Mouse (Mus musculus): ENCODE measurements around the gene Creg2. TPM values are rescaled to one million over a fixed set of nuclear protein-coding genes. Genes with fewer than 3 reads are reported as not detected.
"Not testable (repeated sequence)": the region's sequence is repeated elsewhere in the genome, so short reads cannot be mapped to it uniquely, and the experiment has no call there.

The Creg2 gene
- polyA plus RNA-seq, 1 experiment from 2014 or later: 2.3 TPM

DNA sequence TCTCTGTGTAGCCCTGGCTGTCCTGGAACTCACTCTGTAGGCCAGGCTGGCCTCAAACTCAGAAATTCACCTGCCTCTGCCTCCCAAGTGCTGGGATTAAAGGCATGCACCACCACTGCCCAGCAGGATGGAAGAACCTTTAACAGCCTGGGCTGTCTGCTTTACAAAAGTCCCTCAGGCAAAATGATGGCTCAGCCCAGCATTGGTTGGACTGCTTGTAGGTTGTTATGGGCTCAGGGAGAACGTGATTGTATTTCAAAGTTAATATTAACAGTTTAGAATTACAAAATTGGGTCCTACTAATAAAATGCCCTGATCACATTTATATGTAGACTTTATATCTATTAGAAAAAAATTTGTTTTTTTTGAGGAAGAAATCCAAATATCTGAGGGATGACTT, 59.7 kb downstream of the Creg2 start:
- H3K9ac ChIP-seq (replicated peaks; ENCODE audit: low read depth, low read length); H3K9me3 ChIP-seq (ENCODE audit: control insufficient read depth, low read length); H3K4me1 ChIP-seq (replicated peaks; ENCODE audit: control insufficient read depth, insufficient read depth, low read length); H3K27ac ChIP-seq (ENCODE audit: low read length); H3K4me2 ChIP-seq (ENCODE audit: low read length); H3K27me3 ChIP-seq (replicated peaks; ENCODE audit: control insufficient read depth, insufficient read depth, low read length); H3K4me3 ChIP-seq (replicated peaks; ENCODE audit: low read length); H3K36me3 ChIP-seq (ENCODE audit: control insufficient read depth, insufficient read depth); ATAC-seq: not testable (repeated sequence)
- WGBS: 84% methylated on average over 1 of the region's 1 CpGs

DNA sequence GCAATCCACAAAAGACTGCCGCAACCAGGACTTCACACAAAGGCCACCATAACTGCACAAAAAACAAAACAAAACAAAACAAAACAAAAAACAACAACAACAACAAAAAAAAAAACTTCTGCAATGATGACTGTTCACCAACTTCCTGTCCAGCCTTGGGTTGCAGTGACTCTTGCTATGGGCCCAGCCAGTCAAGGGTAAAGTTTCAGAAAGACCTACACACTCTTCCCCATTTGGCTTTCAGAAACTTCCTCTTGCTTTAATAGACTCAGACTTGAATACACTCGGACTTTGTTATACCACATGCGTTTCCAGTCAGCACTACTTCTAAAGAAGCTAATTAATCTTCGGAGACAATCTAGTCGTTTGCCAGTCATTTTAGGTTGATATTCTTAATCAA, 61.1 kb downstream of the Creg2 start:
- H3K27ac ChIP-seq (ENCODE audit: low read length): no peak overlapping the region
- ATAC-seq: no peak
- H3K4me1 ChIP-seq (replicated peaks; ENCODE audit: control insufficient read depth, insufficient read depth, low read length): no peaks in the 10 kb centered on the region
- no peak overlapping the region for H3K4me3 ChIP-seq (replicated peaks; ENCODE audit: low read length)
- 66% methylated on average over 5 of the region's 5 CpGs for WGBS
- H3K4me2 ChIP-seq (ENCODE audit: low read length): no peak overlapping the region
- no peaks in the 10 kb centered on the region for H3K27me3 ChIP-seq (replicated peaks; ENCODE audit: control insufficient read depth, insufficient read depth, low read length)
- H3K36me3 ChIP-seq (ENCODE audit: control insufficient read depth, insufficient read depth): no peaks in the 10 kb centered on the region
- H3K9ac ChIP-seq (replicated peaks; ENCODE audit: low read depth, low read length): no peak overlapping the region
- no peaks in the 10 kb centered on the region for H3K9me3 ChIP-seq (ENCODE audit: control insufficient read depth, low read length)

DNA sequence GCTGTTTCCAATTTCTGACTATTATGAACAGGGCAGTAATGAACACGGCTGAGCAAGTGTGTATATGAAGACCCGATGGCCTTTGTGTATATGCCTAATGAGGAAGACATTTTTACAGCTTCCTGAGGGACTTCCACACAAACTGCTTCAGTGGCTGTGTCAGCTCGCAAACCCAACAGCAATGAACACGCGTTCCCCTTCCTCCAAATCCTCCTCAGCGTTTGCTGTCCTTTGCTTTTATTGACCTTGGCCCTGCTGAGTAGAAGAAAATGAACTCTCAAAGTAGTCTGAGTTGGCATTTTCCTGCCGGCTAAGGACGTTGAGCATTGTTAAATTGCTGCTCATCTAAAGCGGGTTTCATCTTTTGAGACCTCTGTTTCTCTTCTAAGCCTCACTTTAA, 65.9 kb downstream of the Creg2 start:
- no peaks in the 10 kb centered on the region for H3K9me3 ChIP-seq (ENCODE audit: control insufficient read depth, low read length)
- H3K4me2 ChIP-seq (ENCODE audit: low read length): no peak overlapping the region
- H3K27me3 ChIP-seq (replicated peaks; ENCODE audit: control insufficient read depth, insufficient read depth, low read length): no peaks in the 10 kb centered on the region
- WGBS: 86% methylated on average over 9 of the region's 9 CpGs
- no peaks in the 10 kb centered on the region for H3K4me1 ChIP-seq (replicated peaks; ENCODE audit: control insufficient read depth, insufficient read depth, low read length)
- no peak overlapping the region for H3K9ac ChIP-seq (replicated peaks; ENCODE audit: low read depth, low read length)
- no peaks in the 10 kb centered on the region for H3K36me3 ChIP-seq (ENCODE audit: control insufficient read depth, insufficient read depth)
- H3K4me3 ChIP-seq (replicated peaks; ENCODE audit: low read length): no peak overlapping the region
- H3K27ac ChIP-seq (ENCODE audit: low read length): no peak overlapping the region
- ATAC-seq: no peak

DNA sequence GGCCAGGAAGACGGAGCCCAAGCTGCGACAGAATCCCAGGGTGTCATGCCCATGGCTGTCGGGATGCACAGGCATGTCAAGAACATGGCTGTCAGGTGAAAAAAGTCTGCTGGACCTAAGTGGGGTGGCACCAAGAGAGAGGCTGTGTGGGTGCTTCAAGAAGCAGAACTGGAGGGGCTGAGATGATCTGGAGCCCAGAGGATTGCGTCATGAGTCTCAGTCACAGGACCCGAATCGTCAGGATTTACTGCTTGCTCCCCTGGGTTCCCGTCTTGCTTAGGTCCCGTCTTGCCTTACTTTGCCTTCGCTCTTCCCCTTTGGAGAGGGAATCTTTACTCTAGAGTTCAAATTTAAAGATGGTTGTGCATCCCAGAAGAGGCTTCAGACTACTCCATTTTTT, 68.1 kb downstream of the Creg2 start:
- Histone ChIP-seq H3K9ac (replicated peaks; ENCODE audit: low read depth, low read length) (no peak overlapping the region), H3K4me3 (replicated peaks; ENCODE audit: low read length) (no peak overlapping the region), H3K4me1 (replicated peaks; ENCODE audit: control insufficient read depth, insufficient read depth, low read length) (no peaks in the 10 kb centered on the region), H3K27me3 (replicated peaks; ENCODE audit: control insufficient read depth, insufficient read depth, low read length) (no peaks in the 10 kb centered on the region), H3K9me3 (ENCODE audit: control insufficient read depth, low read length) (no peaks in the 10 kb centered on the region), H3K36me3 (ENCODE audit: control insufficient read depth, insufficient read depth) (no peaks in the 10 kb centered on the region), H3K4me2 (ENCODE audit: low read length) (no peak overlapping the region), H3K27ac (ENCODE audit: low read length) (no peak overlapping the region)
- 95% methylated on average over 9 of the region's 9 CpGs for WGBS
- no peak for ATAC-seq

DNA sequence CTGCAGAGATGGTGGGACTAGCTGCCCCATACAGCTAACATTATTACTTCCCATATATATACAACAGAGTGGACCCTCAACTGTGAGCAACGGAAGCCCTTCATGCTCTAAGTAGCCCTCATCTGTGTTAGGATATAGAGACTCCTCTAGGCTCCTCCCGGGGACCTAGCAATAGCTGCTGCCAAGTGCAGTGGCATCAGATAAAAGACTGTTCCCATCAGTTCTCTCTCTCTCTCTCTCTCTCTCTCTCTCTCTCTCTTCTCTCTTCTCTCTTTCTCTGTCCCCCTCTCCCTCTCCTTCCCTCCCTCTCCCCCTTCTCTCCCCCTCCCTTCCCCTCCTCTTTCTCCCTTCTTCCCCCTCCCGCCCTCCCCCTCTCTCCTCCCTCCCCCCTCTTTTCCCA, 70.1 kb downstream of the Creg2 start:
- ATAC-seq: no peak
- H3K9ac ChIP-seq (replicated peaks; ENCODE audit: low read depth, low read length): no peak overlapping the region
- no peak overlapping the region for H3K4me3 ChIP-seq (replicated peaks; ENCODE audit: low read length)
- H3K36me3 ChIP-seq (ENCODE audit: control insufficient read depth, insufficient read depth): no peaks in the 10 kb centered on the region
- H3K27ac ChIP-seq (ENCODE audit: low read length): no peak overlapping the region
- H3K27me3 ChIP-seq (replicated peaks; ENCODE audit: control insufficient read depth, insufficient read depth, low read length): no peaks in the 10 kb centered on the region
- WGBS: 75% methylated on average over 2 of the region's 3 CpGs
- no peak overlapping the region for H3K4me2 ChIP-seq (ENCODE audit: low read length)
- no peaks in the 10 kb centered on the region; the same call in 1 of the 2 replicates for H3K4me1 ChIP-seq (replicated peaks; ENCODE audit: control insufficient read depth, insufficient read depth, low read length)
- H3K9me3 ChIP-seq (ENCODE audit: control insufficient read depth, low read length): no peaks in the 10 kb centered on the region

DNA sequence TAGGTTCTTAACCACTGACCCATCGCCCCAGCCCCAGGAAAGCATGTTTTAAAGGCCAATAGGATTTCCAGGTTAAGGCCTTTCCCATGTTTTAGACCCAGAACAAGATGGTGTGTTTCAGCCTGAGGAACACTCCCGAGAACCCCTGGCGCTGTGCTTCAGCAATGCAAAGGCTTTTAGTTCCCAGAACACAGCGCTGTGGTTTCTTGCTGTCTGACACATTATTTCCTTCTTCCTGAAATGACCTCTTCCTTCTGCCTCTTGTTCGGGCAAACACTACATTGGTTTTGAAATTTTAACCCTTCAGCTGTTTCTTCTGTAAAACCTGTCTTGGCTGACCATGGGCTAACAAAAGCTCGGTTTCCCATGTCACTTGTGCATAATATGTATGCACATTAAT, 72.1 kb downstream of the Creg2 start:
- Histone ChIP-seq H3K9me3 (ENCODE audit: control insufficient read depth, low read length) (no peaks in the 10 kb centered on the region), H3K36me3 (ENCODE audit: control insufficient read depth, insufficient read depth) (no peaks in the 10 kb centered on the region), H3K27me3 (replicated peaks; ENCODE audit: control insufficient read depth, insufficient read depth, low read length) (no peaks in the 10 kb centered on the region), H3K27ac (ENCODE audit: low read length) (no peak overlapping the region), H3K4me3 (replicated peaks; ENCODE audit: low read length) (no peak overlapping the region), H3K4me2 (ENCODE audit: low read length) (no peak overlapping the region), H3K9ac (replicated peaks; ENCODE audit: low read depth, low read length) (no peak overlapping the region), H3K4me1 (replicated peaks; ENCODE audit: control insufficient read depth, insufficient read depth, low read length) (peaks cover 10% of the 10 kb centered on the region)
- WGBS: 88% methylated on average over 6 of the region's 6 CpGs
- no peak for ATAC-seq

DNA sequence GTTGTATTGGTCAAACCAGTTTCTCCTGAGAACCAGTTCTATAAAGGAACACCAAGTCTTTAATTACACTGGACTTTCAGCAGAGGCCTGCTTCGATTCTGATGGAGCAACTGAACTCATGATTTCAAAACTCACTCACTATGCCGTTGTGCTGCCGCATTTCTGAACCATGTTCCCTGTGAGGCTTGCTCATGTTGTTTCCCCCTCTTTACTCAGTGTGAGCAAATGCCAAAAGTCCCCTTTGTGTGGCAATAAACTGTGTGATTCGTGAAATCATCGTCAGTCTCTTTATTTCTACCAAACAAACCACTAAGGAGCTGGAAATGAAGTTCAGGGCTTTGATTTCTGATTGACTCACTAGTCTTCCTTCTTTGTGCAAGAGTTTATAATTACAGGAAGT, 72.8 kb downstream of the Creg2 start:
- no peak for ATAC-seq
- 87% methylated on average over 5 of the region's 5 CpGs for WGBS

DNA sequence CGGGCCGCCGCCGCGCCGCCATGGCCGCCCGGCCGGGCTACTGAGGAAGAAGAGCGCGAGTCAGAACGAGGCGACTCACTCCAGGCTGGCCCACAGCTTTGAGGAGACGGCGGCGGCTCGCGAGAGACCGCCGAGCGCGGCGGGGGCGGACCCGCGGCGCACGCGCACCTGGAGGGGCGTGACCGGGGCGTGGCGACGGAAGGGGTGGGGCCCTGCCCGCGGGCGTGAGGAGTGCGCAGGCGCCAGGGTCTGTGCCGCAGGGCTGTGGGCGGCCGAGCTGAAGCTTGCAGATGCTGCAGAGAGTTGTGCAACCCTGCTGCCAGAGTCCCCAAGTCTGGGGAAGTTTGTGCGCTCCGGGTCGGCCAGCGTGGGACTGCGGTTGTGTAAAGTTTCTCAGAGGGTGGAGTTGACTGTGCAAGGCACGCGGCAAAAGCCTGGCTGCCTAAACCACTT, 74.0 kb downstream of the Creg2 start, which contains the start of gene Rnf149:
TSS of gene Rnf149 (minus strand) at position 153 of the 453 bp plus-strand sequence.
- H3K4me2 ChIP-seq (ENCODE audit: low read length): peak within 1 kb of the TSS; percentile 58
- under 1% methylated on average over 49 of the region's 49 CpGs for WGBS
- H3K36me3 ChIP-seq (ENCODE audit: control insufficient read depth, insufficient read depth): no peaks in the 10 kb centered on the region
- H3K9me3 ChIP-seq (ENCODE audit: control insufficient read depth, low read length): no peaks in the 10 kb centered on the region
- peak within 1 kb of the TSS; percentile 93 for H3K9ac ChIP-seq (replicated peaks; ENCODE audit: low read depth, low read length)
- peaks cover 10% of the 10 kb centered on the region for H3K4me1 ChIP-seq (replicated peaks; ENCODE audit: control insufficient read depth, insufficient read depth, low read length)
- ATAC-seq: peak; percentile 98
- peak within 1 kb of the TSS; percentile 90 for H3K4me3 ChIP-seq (replicated peaks; ENCODE audit: low read length)
- H3K27ac ChIP-seq (ENCODE audit: low read length): peak within 1 kb of the TSS; percentile 98
- no peaks in the 10 kb centered on the region for H3K27me3 ChIP-seq (replicated peaks; ENCODE audit: control insufficient read depth, insufficient read depth, low read length)

More for the DNA sequence above, 72.8 kb downstream of the Creg2 start:
- Histone ChIP-seq H3K27ac (ENCODE audit: low read length) (no peak overlapping the region), H3K4me3 (replicated peaks; ENCODE audit: low read length) (no peak overlapping the region), H3K9me3 (ENCODE audit: control insufficient read depth, low read length) (no peaks in the 10 kb centered on the region), H3K9ac (replicated peaks; ENCODE audit: low read depth, low read length) (no peak overlapping the region), H3K4me2 (ENCODE audit: low read length) (no peak overlapping the region), H3K36me3 (ENCODE audit: control insufficient read depth, insufficient read depth) (no peaks in the 10 kb centered on the region), H3K4me1 (replicated peaks; ENCODE audit: control insufficient read depth, insufficient read depth, low read length) (peaks cover 10% of the 10 kb centered on the region), H3K27me3 (replicated peaks; ENCODE audit: control insufficient read depth, insufficient read depth, low read length) (no peaks in the 10 kb centered on the region)

DNA sequence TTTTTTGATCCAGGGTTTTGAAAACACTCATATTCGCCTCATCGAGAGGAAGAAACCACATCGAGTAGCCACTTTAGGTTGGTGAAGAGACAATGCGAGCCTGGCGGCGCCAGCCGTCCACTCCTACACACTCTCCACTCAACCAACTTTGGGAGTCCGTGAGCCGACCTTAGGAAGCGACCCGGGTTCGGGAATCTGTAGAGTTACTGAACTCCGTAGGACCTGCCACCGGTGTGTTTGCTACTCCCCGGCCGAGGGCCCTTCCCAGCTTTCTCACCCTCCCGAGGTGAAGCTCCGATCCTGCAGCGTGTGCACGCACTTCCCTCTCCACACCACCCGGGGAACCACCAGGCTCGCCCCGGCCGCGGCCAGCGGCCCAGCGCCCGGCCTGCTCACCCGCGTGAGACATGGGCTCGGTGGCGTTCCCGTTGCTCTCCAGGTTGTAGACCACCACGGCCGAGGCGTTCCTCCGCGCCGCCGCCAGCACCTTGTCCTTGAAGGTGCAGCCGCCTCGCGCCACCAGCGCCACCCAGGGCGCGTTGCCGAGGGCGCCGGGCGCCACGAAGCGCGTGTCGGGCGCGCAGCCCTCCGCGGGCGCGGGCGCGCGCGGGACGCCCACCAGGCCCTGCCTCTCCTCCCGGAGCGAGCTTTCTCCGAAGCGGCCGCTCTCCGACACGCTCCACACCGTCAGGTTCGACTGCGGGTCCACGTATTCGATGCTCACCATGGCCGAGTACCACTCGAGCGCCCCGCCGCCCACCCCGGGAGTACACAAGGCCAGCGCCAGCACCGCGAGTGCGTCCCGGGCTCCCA, 74.6 kb downstream of the Creg2 start:
- peaks cover 10% of the 10 kb centered on the region for H3K4me1 ChIP-seq (replicated peaks; ENCODE audit: control insufficient read depth, insufficient read depth, low read length)
- H3K27ac ChIP-seq (ENCODE audit: low read length): peak overlapping the region; percentile 98
- WGBS: under 1% methylated on average over 76 of the region's 88 CpGs
- peak; percentile 78 for ATAC-seq
- H3K4me3 ChIP-seq (replicated peaks; ENCODE audit: low read length): peak overlapping the region; percentile 90
- peak overlapping the region; percentile 58 for H3K4me2 ChIP-seq (ENCODE audit: low read length)
- no peaks in the 10 kb centered on the region for H3K36me3 ChIP-seq (ENCODE audit: control insufficient read depth, insufficient read depth)
- H3K9ac ChIP-seq (replicated peaks; ENCODE audit: low read depth, low read length): peak overlapping the region; percentile 93
- no peaks in the 10 kb centered on the region for H3K27me3 ChIP-seq (replicated peaks; ENCODE audit: control insufficient read depth, insufficient read depth, low read length)
- no peaks in the 10 kb centered on the region for H3K9me3 ChIP-seq (ENCODE audit: control insufficient read depth, low read length)
